Mouse (Mus musculus) adrenal gland, postnatal 4 days (tissue): ENCODE measurements around the gene Spen. TPM values are rescaled to one million over a fixed set of nuclear protein-coding genes. Genes with fewer than 3 reads are reported as not detected.
"Not testable (repeated sequence)": the region's sequence is repeated elsewhere in the genome, so short reads cannot be mapped to it uniquely, and the experiment has no call there.

ENCODE experiments used
- DNase-seq, 2 experiments: peaks; one replicate each; pipeline ENCODE4 v3.0.0; 2021 to 2022; ENCODE audit warnings: low spot score in 2 of 2, mixed read lengths in 2 of 2
- total RNA-seq, 2 experiments: library from RNA; stranded (reverse); gene quantifications; 2 replicates each; pipeline ENCODE4 v1.2.3; 2021

Spen gene
- total RNA-seq, 2 experiments from 2014 or later: 57.4 to 67.8 TPM

GRCm38 (mm10) chr4:141561331-141561919, 23.0 kb upstream of the Spen start:
- DNase-seq: not testable (repeated sequence)

GRCm38 (mm10) chr4:141559898-141560263, 21.5 kb upstream of the Spen start:
- DNase-seq: peak in 1 of 2 experiments; percentile 75

GRCm38 (mm10) chr4:141559131-141559897, 20.9 kb upstream of the Spen start:
- DNase-seq: peak in 1 of 2 experiments; percentile 50

- DNase-seq: no peak
Measured at GRCm38 (mm10) chr4:141558658-141559057, 20.3 kb upstream of the Spen start.

- DNase-seq: not testable (repeated sequence)
Measured at GRCm38 (mm10) chr4:141556163-141556562, 17.8 kb upstream of the Spen start.

- not testable (repeated sequence) for DNase-seq
Measured at GRCm38 (mm10) chr4:141554255-141554865, 16.0 kb upstream of the Spen start.

- DNase-seq: no peak
Measured at GRCm38 (mm10) chr4:141552484-141552883, 14.1 kb upstream of the Spen start.

- no peak for DNase-seq
Measured at GRCm38 (mm10) chr4:141547299-141547698, 8.9 kb upstream of the Spen start.

- DNase-seq: peak; percentile 64 to 76
Measured at GRCm38 (mm10) chr4:141546334-141547200, 8.2 kb upstream of the Spen start.

- DNase-seq: peak; percentile 98 to 100
Measured at GRCm38 (mm10) chr4:141545743-141546333, 7.4 kb upstream of the Spen start.

- DNase-seq: peak; percentile 43 to 51
Measured at GRCm38 (mm10) chr4:141545071-141545742, 6.8 kb upstream of the Spen start.

- DNase-seq: no peak
Measured at GRCm38 (mm10) chr4:141544536-141544935, 6.1 kb upstream of the Spen start.

GRCm38 (mm10) chr4:141543593-141543992, 5.2 kb upstream of the Spen start:
- no peak for DNase-seq

- no peak for DNase-seq
Measured at GRCm38 (mm10) chr4:141541851-141542250, 3.5 kb upstream of the Spen start.

- DNase-seq: no peak
Measured at GRCm38 (mm10) chr4:141540844-141541243, 2.4 kb upstream of the Spen start.

- DNase-seq: no peak
Measured at GRCm38 (mm10) chr4:141539213-141539767, 893 bp upstream of the Spen start.

GRCm38 (mm10) chr4:141537706-141538407, 540 bp downstream of the Spen start:
- peak in 1 of 2 experiments; percentile 16 for DNase-seq

- DNase-seq: no peak
Measured at GRCm38 (mm10) chr4:141537226-141537610, 1.2 kb downstream of the Spen start.
